Mouse (Mus musculus): Measurements from ENCODE around the gene Rap1gap. TPM values are rescaled to one million over a fixed set of nuclear protein-coding genes. Genes with fewer than 3 reads are reported as not detected.

Rap1gap gene
- polyA plus RNA-seq, 2 experiments, result 1.7 to 2.7 TPM

DNA sequence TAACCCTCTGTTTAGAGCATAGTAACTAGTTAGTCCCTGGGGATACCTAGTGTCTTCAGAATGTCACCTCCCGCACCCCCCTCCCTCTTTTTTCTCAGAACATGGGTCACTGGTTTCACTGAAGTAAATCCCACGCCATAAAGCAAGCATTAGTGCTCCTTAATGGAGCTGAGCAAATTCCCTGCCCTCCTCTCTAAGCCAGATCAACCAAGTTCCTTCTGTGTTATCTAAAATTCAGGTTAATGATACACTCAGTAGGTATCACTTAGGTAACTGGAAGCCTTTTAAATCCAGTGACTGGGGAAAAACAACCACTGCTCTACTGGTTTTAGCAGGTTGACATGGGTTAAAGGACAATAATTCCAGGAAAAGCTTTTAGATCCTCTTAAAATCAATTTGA lies 22.4 kb upstream of the Rap1gap start:
- Histone ChIP-seq H3K4me3 (ENCODE audit: insufficient read depth in 1 of 2, low read depth in 2 of 2, low read length in 2 of 2) (no peak overlapping the region), H3K27me3 (ENCODE audit: control insufficient read depth, insufficient read depth, low read length) (no peaks in the 10 kb centered on the region), H3K9ac (replicated peaks) (no peak overlapping the region), H3K4me2 (ENCODE audit: low read depth) (no peak overlapping the region), H3K36me3 (replicated peaks; ENCODE audit: control insufficient read depth, insufficient read depth, low read depth) (peaks cover 56% of the 10 kb centered on the region), H3K27ac (no peak overlapping the region), H3K9me3 (ENCODE audit: control insufficient read depth, low read length) (no peaks in the 10 kb centered on the region), H3K4me1 (replicated peaks; ENCODE audit: control insufficient read depth in 2 of 2, insufficient read depth in 2 of 2, low read length in 1 of 2) (peaks cover 0 to 11% of the 10 kb centered on the region in 2 experiments; a peak in 2 of 4 replicates)
- TF ChIP-seq EP300 (IDR thresholded peaks at IDR 0.05; ENCODE audit: low read depth) (no peak), CTCF (IDR thresholded peaks at IDR 0.05; ENCODE audit: low read depth) (no peak)
- WGBS (ENCODE audit: insufficient replicate concordance), result 67% methylated on average over 2 of the region's 2 CpGs
- DNase-seq (ENCODE audit: low read depth in 3 of 3, low spot score in 3 of 3), result no peak
- no peak for ATAC-seq (ENCODE audit: insufficient read depth)

DNA sequence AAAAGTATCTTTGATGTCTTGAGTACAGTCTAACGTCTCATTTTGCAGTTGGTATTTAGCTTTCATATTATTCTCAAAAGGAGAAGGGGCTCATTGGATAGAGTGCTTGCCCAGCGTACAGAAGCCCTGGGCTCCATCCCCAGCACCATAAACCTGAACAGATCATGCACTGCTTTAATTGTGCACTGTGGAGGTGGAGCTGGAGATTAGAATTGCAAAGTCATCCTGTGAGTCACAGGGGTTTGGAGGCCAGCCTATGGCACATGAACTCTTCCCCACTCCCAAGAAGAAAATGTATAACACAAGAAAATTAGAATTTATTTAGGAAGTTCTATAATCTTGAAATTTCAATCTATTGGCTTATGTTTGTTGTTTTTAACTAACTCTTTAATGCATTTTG lies 21.1 kb upstream of the Rap1gap start:
- H3K9ac ChIP-seq (replicated peaks), result no peak overlapping the region
- TF ChIP-seq CTCF (IDR thresholded peaks at IDR 0.05; ENCODE audit: low read depth) (no peak), EP300 (IDR thresholded peaks at IDR 0.05; ENCODE audit: low read depth) (no peak)
- H3K4me1 ChIP-seq (replicated peaks; ENCODE audit: control insufficient read depth in 2 of 2, insufficient read depth in 2 of 2, low read length in 1 of 2), result peaks cover 0 to 11% of the 10 kb centered on the region in 2 experiments; a peak in 2 of 4 replicates
- H3K27ac ChIP-seq, result no peak overlapping the region
- no peak overlapping the region for H3K4me3 ChIP-seq (ENCODE audit: insufficient read depth in 1 of 2, low read depth in 2 of 2, low read length in 2 of 2)
- H3K36me3 ChIP-seq (replicated peaks; ENCODE audit: control insufficient read depth, insufficient read depth, low read depth), result peaks cover 50% of the 10 kb centered on the region
- no peak overlapping the region for H3K4me2 ChIP-seq (ENCODE audit: low read depth)
- no peaks in the 10 kb centered on the region for H3K27me3 ChIP-seq (ENCODE audit: control insufficient read depth, insufficient read depth, low read length)
- 59% methylated on average over 2 of the region's 2 CpGs for WGBS (ENCODE audit: insufficient replicate concordance)
- ATAC-seq (ENCODE audit: insufficient read depth) (no peak), DNase-seq (ENCODE audit: low read depth in 3 of 3, low spot score in 3 of 3) (no peak)
- no peaks in the 10 kb centered on the region for H3K9me3 ChIP-seq (ENCODE audit: control insufficient read depth, low read length)

DNA sequence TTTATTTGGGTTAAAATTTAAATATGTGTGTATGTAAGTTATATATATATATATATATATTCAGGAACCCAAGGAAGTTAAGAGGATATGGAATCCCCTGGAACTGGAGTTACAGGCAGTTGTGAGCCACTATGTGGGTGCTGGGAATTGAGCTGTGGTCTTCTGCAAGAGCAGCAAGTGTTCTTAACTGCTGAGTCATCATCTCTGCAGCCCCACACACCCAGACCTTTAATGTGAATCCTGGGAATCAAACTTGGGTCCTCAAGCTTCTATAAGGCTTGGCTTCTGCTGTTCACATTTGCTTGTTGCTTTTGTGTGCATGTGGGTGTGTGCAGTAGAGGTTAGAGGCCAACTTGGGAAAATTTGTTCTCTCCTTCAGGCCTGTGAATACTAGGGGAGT lies 18.3 kb upstream of the Rap1gap start:
- no peak overlapping the region for H3K4me3 ChIP-seq (ENCODE audit: insufficient read depth in 1 of 2, low read depth in 2 of 2, low read length in 2 of 2)
- H3K4me2 ChIP-seq (ENCODE audit: low read depth), result no peak overlapping the region
- DNase-seq (ENCODE audit: low read depth in 3 of 3, low spot score in 3 of 3) (no peak), ATAC-seq (ENCODE audit: insufficient read depth) (no peak)
- H3K27me3 ChIP-seq (ENCODE audit: control insufficient read depth, insufficient read depth, low read length), result no peaks in the 10 kb centered on the region
- TF ChIP-seq CTCF (IDR thresholded peaks at IDR 0.05; ENCODE audit: low read depth), result no peak
- no peak for TF ChIP-seq EP300 (IDR thresholded peaks at IDR 0.05; ENCODE audit: low read depth)
- peaks cover 0 to 11% of the 10 kb centered on the region in 2 experiments; a peak in 2 of 4 replicates for H3K4me1 ChIP-seq (replicated peaks; ENCODE audit: control insufficient read depth in 2 of 2, insufficient read depth in 2 of 2, low read length in 1 of 2)
- no peak overlapping the region for H3K27ac ChIP-seq
- no peak overlapping the region for H3K9ac ChIP-seq (replicated peaks)
- no peaks in the 10 kb centered on the region for H3K9me3 ChIP-seq (ENCODE audit: control insufficient read depth, low read length)
- H3K36me3 ChIP-seq (replicated peaks; ENCODE audit: control insufficient read depth, insufficient read depth, low read depth), result peaks cover 54% of the 10 kb centered on the region

DNA sequence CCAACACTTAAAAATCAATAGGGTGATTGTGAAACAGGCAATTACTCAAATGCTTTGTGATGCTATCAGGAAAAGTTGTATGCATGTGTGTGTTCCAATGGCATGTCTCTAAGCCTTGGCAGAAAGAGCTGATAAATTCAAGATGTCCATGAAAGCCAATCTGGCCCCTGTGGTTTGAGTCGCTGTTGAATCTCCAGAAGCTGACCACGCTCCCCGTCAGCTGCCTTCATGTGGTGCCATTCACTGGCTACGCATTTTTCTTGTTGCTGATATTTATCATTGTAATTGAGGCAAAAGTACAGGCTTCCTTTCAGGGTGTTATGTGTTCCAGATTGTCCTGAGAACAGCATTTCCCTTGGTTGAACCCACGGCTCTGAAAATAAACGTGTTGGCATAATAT lies 16.9 kb upstream of the Rap1gap start:
- peaks cover 60% of the 10 kb centered on the region for H3K36me3 ChIP-seq (replicated peaks; ENCODE audit: control insufficient read depth, insufficient read depth, low read depth)
- 81% methylated on average over 6 of the region's 6 CpGs for WGBS (ENCODE audit: insufficient replicate concordance)

DNA sequence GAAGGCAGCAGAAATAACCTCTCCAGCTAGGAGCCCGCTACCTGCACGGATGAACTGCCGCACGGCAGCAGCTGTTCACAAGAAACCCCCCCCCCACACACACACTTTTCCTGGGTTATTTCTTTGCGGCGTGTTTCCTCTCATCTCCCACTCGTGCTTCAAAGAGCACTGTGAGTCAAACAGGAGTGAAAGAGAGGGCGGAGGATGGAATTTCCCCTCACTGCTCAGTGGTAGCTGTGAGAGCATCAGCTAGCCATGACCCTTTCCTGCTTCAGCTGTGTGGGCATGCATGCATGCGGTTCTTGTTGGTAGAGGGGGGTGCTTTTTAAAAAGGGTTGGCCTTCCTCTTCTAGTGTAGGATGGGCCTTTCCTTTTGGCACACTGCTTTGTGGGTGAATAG lies 16.3 kb upstream of the Rap1gap start:
- no peak for TF ChIP-seq EP300 (IDR thresholded peaks at IDR 0.05; ENCODE audit: low read depth)
- TF ChIP-seq CTCF (IDR thresholded peaks at IDR 0.05; ENCODE audit: low read depth), result no peak
- Histone ChIP-seq H3K36me3 (replicated peaks; ENCODE audit: control insufficient read depth, insufficient read depth, low read depth) (peaks cover 62% of the 10 kb centered on the region), H3K27ac (no peak overlapping the region), H3K4me3 (ENCODE audit: insufficient read depth in 1 of 2, low read depth in 2 of 2, low read length in 2 of 2) (no peak overlapping the region), H3K9me3 (ENCODE audit: control insufficient read depth, low read length) (no peaks in the 10 kb centered on the region), H3K4me1 (replicated peaks; ENCODE audit: control insufficient read depth in 2 of 2, insufficient read depth in 2 of 2, low read length in 1 of 2) (peaks cover 0 to 6% of the 10 kb centered on the region in 2 experiments; a peak in 1 of 4 replicates), H3K27me3 (ENCODE audit: control insufficient read depth, insufficient read depth, low read length) (no peaks in the 10 kb centered on the region), H3K4me2 (ENCODE audit: low read depth) (no peak overlapping the region), H3K9ac (replicated peaks) (no peak overlapping the region)
- 80% methylated on average over 9 of the region's 9 CpGs for WGBS (ENCODE audit: insufficient replicate concordance)
- ATAC-seq (ENCODE audit: insufficient read depth), result no peak
- DNase-seq (ENCODE audit: low read depth in 3 of 3, low spot score in 3 of 3), result no peak

More for the DNA sequence above, 16.9 kb upstream of the Rap1gap start:
- Histone ChIP-seq H3K9me3 (ENCODE audit: control insufficient read depth, low read length) (no peaks in the 10 kb centered on the region), H3K4me3 (ENCODE audit: insufficient read depth in 1 of 2, low read depth in 2 of 2, low read length in 2 of 2) (no peak overlapping the region), H3K4me1 (replicated peaks; ENCODE audit: control insufficient read depth in 2 of 2, insufficient read depth in 2 of 2, low read length in 1 of 2) (peaks cover 0 to 6% of the 10 kb centered on the region in 2 experiments; a peak in 1 of 4 replicates), H3K27ac (no peak overlapping the region), H3K27me3 (ENCODE audit: control insufficient read depth, insufficient read depth, low read length) (no peaks in the 10 kb centered on the region), H3K4me2 (ENCODE audit: low read depth) (no peak overlapping the region), H3K9ac (replicated peaks) (no peak overlapping the region)
- TF ChIP-seq CTCF (IDR thresholded peaks at IDR 0.05; ENCODE audit: low read depth) (no peak), EP300 (IDR thresholded peaks at IDR 0.05; ENCODE audit: low read depth) (no peak)
- DNase-seq (ENCODE audit: low read depth in 3 of 3, low spot score in 3 of 3) (no peak), ATAC-seq (ENCODE audit: insufficient read depth) (no peak)

Data from liver, embryonic 14.5 days (tissue).